Mouse (Mus musculus): ENCODE results near the gene Gna11.

Gna11 gene

GRCm38 (mm10) chr10:81505016-81505664, 39.9 kb downstream of the Gna11 start:
- DNase-seq (ENCODE audit: low spot score in 2 of 2) = no peak

- DNase-seq (ENCODE audit: low spot score in 2 of 2) = peak; percentile 90 to 99
Observed at GRCm38 (mm10) chr10:81502658-81503057, 42.3 kb downstream of the Gna11 start.

- no peak for DNase-seq (ENCODE audit: low spot score in 2 of 2)
Observed at GRCm38 (mm10) chr10:81501863-81502262, 43.1 kb downstream of the Gna11 start.

GRCm38 (mm10) chr10:81500032-81500431, 45.0 kb downstream of the Gna11 start, which contains the start of gene S1pr4:
TSS of gene S1pr4 (minus strand) at chr10:81500132.
- DNase-seq (ENCODE audit: low spot score in 2 of 2) = no peak

GRCm38 (mm10) chr10:81499250-81499901, 45.6 kb downstream of the Gna11 start:
- DNase-seq (ENCODE audit: low spot score in 2 of 2) = peak; percentile 77 to 89

GRCm38 (mm10) chr10:81498316-81499249, 46.4 kb downstream of the Gna11 start:
- DNase-seq (ENCODE audit: low spot score in 2 of 2) = peak in 1 of 2 experiments; percentile 78

- DNase-seq (ENCODE audit: low spot score in 2 of 2) = peak; percentile 70 to 83
Observed at GRCm38 (mm10) chr10:81497401-81498270, 47.4 kb downstream of the Gna11 start.

GRCm38 (mm10) chr10:81496969-81497368, 48.0 kb downstream of the Gna11 start:
- DNase-seq (ENCODE audit: low spot score in 2 of 2) = no peak

- DNase-seq (ENCODE audit: low spot score in 2 of 2) = peak; percentile 98 to 99
Observed at GRCm38 (mm10) chr10:81496264-81496901, 48.6 kb downstream of the Gna11 start, which contains the start of gene Ncln. TSS of gene Ncln (minus strand) at chr10:81496392.

- DNase-seq (ENCODE audit: low spot score in 2 of 2) = no peak
Observed at GRCm38 (mm10) chr10:81495616-81496263, 49.2 kb downstream of the Gna11 start.

- DNase-seq (ENCODE audit: low spot score in 2 of 2) = no peak
Observed at GRCm38 (mm10) chr10:81495151-81495550, 49.8 kb downstream of the Gna11 start.

GRCm38 (mm10) chr10:81494260-81495041, 50.5 kb downstream of the Gna11 start:
- DNase-seq (ENCODE audit: low spot score in 2 of 2) = no peak

- DNase-seq (ENCODE audit: low spot score in 2 of 2) = no peak
Observed at GRCm38 (mm10) chr10:81493601-81494220, 51.3 kb downstream of the Gna11 start.

- no peak for DNase-seq (ENCODE audit: low spot score in 2 of 2)
Observed at GRCm38 (mm10) chr10:81492606-81493240, 52.3 kb downstream of the Gna11 start.

- no peak for DNase-seq (ENCODE audit: low spot score in 2 of 2)
Observed at GRCm38 (mm10) chr10:81491018-81491417, 54.0 kb downstream of the Gna11 start.

GRCm38 (mm10) chr10:81489941-81490340, 55.0 kb downstream of the Gna11 start:
- DNase-seq (ENCODE audit: low spot score in 2 of 2) = no peak

- DNase-seq (ENCODE audit: low spot score in 2 of 2) = no peak
Observed at GRCm38 (mm10) chr10:81488081-81488480, 56.9 kb downstream of the Gna11 start.

GRCm38 (mm10) chr10:81486496-81486895, 58.5 kb downstream of the Gna11 start:
- no peak for DNase-seq (ENCODE audit: low spot score in 2 of 2)
